Mouse (Mus musculus) frontal cortex, postnatal 14 days (tissue): Measurements from ENCODE around the gene Zkscan5.
A peak's percentile ranks its signal among the peaks of the same experiment; 100 is the strongest.
"Not testable (repeated sequence)": the region's sequence is repeated elsewhere in the genome, so short reads cannot be mapped to it uniquely, and the experiment has no call there.

Source experiments
- DNase-seq, 2 experiments: peaks; one replicate each; pipeline ENCODE4 v3.0.0; 2022; ENCODE audit warnings: low spot score in 2 of 2

Zkscan5 gene

DNA sequence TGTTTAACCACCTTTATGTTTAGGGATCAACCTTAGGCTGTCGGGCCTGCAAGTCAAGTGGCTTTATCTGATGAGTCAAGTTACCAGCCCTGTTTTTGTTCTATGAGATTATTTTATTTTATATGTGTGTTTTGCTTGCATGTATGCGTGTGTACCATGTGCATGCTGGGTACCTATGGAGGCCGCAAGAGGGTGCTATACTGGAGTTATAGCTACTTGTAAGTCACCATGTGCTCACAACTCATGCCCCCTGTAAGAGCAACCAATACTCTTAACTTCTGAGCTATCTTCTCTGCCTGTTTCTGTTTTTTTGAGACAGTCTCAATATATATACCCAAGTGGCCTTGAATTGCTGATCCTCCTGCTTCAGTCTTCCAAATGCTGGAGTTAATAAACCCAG, 9.1 kb downstream of the Zkscan5 start:
- no peak for DNase-seq

DNA sequence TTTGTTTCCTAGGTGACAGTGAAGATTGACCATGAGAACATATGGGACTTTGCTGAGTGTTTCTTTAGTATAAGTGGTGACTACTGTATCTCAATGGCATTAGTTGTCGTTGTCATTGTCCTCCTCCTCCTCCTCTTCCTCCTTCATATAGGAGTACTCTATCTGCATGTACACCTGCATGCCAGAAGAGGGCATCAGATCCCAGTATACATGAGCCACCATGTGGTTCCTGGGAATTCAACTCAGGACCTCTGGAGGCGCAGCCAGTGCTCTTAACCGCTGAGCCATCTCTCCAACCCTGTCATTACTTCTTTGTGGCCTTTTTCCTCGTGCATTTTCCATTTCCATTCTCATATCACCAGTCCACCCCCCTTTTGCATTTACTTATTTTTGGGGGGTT, 10.3 kb downstream of the Zkscan5 start:
- DNase-seq: no peak

DNA sequence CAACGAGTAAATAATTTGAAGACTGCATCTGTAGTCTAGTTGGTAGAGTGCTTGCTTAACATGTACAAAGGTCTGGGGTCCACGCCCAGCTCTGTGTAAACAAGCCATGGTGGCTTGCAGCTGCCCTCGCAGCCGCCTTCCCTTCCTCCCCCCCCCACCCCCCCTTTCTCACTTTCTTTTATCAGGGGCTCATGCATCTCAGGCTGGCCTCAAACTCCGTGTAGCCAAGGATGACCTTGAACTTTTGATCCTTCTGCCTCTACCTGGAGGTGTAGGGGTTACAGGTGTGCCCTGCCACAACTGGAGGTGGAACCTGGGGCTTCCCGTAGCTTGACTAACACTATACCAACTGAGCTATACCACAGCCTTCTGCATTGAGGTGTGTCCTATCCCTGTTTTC, 13.4 kb downstream of the Zkscan5 start:
- DNase-seq: no peak

DNA sequence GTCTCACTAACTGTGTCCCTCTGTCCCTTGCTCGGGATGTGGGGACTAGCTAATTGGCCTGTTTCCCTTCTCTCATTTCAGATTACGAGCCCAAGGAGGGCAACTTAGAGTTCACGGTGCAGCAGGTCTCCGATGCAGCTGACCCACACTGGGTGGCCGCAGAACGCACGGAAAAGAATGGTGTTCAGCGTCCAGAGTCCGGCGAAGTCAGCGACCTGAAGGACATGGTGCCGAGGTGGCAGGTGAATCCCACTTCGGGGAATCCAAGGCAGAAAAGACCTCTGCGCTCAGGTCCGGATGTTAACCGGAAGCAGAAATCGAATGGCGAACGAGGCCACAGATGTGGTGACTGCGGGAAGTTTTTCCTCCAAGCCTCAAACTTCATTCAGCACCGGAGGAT, 13.8 kb downstream of the Zkscan5 start:
- no peak for DNase-seq

DNA sequence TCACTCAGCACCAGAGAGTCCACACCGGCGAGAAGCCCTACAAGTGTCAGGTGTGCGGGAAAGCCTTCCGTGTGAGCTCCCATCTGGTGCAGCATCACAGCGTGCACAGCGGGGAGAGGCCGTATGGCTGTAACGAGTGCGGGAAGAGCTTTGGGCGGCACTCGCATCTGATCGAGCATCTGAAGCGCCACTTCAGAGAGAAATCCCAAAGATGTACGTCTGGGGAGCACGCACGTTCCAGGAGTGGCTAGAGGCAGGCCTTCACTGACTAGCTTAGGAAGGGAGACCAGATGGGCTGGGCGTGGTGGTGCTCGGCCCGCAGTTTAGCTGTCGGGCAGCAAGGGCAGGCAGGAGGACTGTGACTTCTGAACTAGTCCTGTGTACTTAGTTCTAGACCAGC, 14.3 kb downstream of the Zkscan5 start:
- no peak for DNase-seq

DNA sequence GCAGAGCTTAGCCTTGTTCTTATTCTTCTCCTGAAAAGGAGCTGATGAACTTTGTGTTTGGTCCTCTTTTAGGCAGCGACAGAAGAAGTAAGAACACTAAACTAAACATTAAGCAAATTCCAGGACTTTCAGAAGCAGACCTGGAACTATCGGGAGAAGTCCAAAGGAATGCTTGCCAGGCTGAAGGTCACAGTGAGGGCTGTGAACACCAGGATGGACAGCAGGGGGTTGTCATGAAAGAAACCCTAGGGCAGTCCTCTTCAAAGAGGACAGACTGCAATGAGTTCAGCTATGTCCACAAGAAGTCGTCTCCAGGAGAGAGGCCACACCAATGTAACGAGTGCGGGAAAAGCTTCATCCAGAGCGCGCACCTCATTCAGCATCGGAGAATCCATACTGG, 15.6 kb downstream of the Zkscan5 start:
- no peak for DNase-seq

DNA sequence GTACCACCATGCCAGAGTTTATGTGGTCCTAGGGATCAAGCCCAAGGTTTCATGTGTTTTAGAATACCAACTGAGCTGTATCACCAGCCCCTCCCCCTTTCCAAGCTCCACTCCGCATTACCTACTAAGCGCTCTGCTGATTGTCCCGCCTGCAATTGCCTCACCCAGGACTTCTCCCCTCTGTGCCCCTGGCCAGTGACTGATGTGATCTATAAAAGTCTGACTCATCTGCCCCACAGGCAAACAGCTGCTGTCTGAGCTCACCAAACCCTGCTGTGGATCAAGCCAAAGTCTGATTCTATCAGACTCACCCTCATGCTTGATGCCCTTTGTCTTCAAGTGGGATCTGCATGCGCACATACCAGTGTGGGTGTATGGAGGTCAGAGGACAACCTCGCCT, 18.5 kb downstream of the Zkscan5 start:
- DNase-seq: no peak

DNA sequence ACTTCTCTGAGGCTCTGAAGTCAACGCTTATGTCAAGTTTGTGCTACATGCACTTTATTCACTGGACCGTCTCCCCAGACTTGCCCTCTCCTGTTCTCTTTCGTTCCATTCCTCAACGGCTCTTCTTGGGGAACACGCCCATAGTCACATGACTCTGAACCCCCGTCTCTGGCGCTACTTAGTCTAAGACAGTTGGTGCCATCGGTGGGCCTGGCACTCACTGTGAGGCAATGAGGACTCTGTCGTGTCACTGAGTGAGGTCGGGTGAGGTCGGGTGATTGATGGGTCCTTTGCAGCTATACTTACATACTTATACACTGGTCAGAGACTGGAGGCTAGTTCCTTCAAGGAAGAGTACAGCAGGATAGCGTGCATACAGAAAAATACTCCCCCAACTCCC, 19.0 kb downstream of the Zkscan5 start:
- no peak for DNase-seq

DNA sequence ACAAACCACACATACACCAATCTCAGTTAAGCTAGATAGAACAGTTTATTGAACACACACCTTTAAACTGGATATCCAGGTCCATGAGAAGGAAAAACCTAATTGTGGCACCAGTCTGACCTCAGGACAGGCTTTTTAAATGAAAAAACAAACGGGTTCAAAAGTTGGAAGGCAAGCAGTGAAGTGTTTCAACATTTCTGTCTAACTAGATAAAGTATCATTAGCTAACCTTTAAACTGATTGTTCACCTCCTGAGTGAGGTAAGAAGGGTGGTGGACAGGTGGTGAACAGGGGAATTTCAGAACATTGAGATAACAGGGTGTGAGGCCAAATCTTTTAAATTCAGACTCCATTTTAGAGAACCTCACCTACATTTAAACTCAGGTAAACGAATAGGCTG, 22.1 kb downstream of the Zkscan5 start:
- no peak for DNase-seq

DNA sequence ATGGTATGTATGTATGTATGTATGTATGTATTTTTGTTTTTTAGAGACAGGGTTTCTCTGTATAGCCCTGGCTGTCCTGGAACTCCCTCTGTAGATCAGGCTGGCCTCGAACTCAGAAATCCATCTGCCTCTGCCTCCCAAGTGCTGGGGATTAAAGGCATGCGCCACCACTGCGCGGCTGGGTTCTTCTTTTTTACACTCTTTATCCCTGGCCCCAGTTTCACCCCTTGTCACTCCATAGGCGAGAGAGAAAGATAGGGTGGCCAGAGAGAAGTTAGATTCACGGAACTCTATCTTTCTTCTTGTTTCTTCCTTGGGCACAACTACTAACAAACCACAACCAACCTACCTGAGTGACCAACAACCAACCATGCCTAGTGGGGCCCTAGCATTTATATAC, 24.9 kb downstream of the Zkscan5 start:
- DNase-seq: not testable (repeated sequence)

DNA sequence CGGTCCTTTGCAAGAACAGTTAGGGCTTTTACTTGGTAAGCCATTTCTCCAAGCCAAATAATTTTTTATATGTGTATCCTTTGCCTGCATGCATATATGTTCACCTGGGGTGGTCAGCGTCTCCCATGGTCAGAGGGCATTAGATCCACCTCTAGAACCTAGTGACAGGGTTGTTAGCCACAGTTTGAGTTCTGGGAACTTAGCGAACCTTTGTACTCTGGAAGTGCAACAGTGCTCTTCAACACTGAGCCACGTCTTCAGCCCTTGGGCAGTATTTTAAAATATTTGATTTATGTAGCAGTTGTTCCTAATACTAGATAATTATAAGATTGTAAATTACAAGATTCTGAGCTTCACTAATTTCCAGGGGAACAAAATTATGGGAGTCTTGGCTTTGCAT, 26.3 kb downstream of the Zkscan5 start:
- DNase-seq: no peak

DNA sequence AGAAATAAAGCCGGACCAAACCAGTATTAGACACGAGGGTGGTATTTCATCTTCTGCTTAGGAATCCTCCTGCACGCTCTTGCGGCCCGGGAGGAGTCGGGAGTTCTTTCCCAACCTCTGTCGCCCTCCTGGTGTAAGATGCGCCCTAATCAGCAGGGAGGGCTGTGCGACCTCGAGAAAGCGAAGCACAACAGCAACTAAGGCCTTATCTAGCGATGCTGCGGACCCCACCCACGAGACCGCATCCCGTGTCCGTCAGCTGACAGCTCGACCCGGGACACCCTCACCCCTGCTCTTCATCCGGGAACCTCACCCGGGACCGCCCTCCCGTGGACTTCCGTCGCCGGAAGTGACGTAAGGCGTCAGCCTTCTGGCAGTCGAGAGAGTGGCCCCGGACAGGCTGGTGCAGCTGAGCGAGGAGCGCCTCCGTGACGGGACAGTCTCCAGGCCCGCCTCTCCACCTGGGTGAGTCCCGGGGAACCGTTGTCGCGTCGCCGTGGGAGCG, 27.1 kb downstream of the Zkscan5 start, which contains the start of gene Zfp655:
TSS of gene Zfp655 (plus strand) at position 349 of the 505 bp plus-strand sequence.
- peak; percentile 96 for DNase-seq

DNA sequence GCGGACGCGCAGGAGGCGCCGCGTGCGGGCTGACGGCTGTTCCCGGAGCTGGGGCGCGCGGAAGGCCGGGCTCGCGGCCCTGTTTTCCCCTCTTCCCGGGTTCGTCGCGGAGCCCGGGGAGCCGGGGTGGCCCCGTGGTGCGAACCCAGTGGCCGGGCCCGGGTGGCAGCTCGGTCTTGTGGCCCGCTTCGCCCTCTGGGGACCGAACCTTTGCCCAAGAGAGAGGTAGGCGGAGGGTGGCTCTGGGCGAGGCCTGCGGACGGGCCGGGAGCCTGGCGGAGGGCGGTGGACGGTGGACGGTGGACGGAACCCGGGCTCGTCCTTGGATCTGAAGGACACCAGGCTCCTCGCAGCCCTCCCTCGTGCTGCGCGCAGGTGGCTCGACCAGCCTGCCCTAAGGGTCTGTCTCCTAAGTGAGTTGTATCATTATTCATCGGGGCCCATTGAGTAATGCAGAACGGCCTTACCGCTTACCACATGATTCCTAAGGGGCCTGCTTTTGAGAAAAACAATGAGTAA, 27.6 kb downstream of the Zkscan5 start:
- DNase-seq: no peak

DNA sequence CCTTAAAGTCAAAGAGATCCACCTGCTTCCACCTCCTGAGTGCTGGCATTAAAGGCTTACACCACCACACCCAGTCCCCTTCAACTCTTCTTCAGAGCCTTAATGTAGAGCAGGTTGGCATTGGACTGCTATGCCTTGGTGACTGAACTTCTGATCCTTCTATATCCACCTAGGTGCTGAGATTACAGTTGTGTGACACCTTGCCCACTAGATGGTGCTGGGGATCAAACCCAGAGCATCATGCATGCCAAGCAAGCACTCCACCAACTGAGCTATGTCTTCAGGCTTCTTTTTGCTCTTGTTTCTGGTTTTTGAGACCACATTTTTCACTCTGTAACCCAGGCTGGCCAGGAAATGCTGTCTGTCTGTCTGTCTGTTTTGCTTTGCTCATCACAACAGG, 30.3 kb downstream of the Zkscan5 start:
- no peak for DNase-seq

DNA sequence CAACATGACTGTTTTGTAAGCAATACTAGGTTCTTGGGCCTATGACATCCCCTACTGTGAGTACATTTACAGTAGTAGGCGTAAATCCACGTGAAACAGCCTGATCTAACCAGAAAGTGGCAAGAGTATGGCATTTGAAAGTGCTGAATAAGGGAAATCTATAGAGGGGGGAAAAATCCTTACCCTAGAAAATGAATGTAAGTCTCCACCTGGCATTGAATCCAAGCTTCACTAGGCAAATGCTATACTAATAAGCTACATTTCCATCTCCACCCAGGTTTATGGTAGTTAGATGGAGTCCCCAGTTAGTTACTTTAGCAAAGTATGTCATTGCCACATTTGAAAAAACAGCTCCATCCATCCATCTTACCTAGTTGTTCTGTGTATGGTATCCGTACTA, 45.2 kb downstream of the Zkscan5 start:
- no peak for DNase-seq
